Mouse (Mus musculus): ENCODE measurements around the gene Rhoq.

Gene Rhoq

DNA sequence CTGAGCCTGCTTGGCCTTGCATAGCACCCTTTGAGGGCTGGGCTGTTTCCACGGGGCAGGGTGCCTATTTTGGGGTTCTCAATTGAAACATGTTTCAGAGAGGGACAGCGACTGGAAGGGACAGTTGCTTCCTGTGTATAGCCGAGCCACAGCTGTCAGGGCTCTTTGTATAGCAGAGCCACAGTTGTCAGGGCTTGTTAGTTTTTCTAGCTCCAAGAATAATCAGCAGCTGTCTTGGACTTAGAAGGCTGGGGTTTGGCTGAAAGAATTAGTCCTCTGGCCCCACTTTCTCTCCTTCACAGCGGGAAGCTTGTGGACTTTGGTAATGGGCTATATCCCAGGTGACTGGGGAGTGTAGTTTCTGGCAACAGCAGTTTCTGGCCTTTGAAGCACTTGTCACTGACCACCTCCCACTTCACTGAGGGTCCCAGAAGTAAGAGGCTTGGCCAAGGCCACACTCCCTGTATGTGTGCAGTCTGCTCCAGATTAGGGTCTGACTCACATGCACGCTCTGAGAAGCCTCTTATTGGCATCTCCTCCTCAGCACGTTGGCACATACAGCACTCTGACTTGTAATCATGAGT lies 25.8 kb downstream of the Rhoq start:
- no peak for DNase-seq (ENCODE audit: low read depth in 1 of 2, low spot score in 2 of 2)

DNA sequence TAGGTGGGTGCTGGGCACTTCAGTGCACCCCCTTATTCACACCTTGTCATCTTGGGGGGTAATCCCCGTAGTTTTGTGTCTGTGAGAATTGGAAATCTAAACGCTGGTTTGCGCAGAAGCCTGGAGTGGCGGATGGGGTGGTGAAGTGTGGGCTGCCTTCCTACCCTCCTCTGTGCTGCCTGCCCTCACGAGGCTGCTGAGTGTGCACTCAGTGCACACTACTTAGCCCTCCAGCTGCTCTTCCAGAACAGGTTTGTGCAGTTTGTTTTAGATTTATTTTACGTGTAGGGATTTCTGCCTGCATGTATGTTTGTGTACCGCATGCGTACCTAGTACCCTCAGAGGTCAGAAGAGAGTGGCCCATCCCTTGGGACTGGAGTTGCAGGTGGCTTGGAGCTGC lies 28.4 kb downstream of the Rhoq start:
- DNase-seq (ENCODE audit: low read depth in 1 of 2, low spot score in 2 of 2): no peak

GRCm38 (mm10) chr17:86997323-86997722 lies 34.4 kb downstream of the Rhoq start:
- no peak for DNase-seq (ENCODE audit: low read depth in 1 of 2, low spot score in 2 of 2)

DNA sequence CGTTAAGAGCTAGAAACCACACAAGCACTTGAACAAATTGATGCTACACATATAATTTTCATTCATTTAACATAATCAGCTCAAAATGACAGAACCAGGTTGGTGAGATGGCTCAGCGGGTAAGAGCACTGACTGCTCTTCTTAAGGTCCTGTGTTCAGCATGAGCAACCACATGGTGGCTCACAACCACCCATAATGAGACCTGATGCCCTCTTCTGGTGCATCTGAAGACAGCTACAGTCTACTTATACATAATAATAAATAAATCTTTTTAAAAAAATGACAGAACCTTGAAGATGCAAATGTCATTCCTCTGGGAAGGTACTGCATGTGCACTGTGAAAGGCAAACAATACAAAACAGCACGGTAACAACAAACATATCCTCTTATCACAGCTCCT lies 46.1 kb downstream of the Rhoq start:
- DNase-seq (ENCODE audit: low read depth in 1 of 2, low spot score in 2 of 2): no peak

GRCm38 (mm10) chr17:87011301-87012019 lies 48.6 kb downstream of the Rhoq start:
- DNase-seq (ENCODE audit: low read depth in 1 of 2, low spot score in 2 of 2): no peak

- no peak for DNase-seq (ENCODE audit: low read depth in 1 of 2, low spot score in 2 of 2)
These were observed 56.8 kb downstream of the Rhoq start for GRCm38 (mm10) chr17:87019692-87020091.

DNA sequence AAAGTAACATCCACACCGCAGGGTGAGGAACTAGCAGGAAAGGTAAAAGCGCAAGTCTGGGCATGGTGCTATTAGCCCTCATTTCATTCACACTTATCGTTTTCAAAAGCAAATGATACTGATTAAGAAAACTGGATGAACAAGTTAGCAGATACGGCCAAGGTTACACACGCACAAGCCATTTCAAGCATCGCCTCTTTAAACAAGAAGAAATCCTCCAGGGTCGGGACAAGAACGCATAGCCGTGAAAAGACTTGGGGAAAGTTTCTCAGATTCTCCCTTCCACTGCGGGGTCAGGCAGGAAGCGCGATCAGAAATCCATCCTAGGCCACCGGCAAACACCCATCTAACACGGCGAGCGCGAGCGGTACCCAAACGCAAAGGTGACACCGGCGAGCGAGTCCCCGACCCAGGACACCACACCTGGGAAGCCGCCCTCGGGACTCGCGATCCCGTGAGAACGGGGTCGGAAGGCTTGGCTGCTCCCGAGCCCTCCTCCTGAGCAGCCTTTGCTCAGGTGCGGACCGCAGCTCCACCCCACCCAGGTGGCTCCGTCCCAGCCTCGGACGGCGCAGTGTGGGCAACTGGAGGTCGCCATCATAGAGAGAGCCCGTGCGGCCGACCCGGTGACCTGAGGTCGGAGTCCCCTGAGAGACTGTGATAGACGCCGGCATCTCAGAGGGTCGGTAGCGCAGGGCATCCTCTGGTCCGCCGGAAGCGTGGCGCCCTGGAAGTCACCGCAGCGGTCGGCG lies 61.8 kb downstream of the Rhoq start:
- DNase-seq (ENCODE audit: low read depth in 1 of 2, low spot score in 2 of 2): no peak

DNA sequence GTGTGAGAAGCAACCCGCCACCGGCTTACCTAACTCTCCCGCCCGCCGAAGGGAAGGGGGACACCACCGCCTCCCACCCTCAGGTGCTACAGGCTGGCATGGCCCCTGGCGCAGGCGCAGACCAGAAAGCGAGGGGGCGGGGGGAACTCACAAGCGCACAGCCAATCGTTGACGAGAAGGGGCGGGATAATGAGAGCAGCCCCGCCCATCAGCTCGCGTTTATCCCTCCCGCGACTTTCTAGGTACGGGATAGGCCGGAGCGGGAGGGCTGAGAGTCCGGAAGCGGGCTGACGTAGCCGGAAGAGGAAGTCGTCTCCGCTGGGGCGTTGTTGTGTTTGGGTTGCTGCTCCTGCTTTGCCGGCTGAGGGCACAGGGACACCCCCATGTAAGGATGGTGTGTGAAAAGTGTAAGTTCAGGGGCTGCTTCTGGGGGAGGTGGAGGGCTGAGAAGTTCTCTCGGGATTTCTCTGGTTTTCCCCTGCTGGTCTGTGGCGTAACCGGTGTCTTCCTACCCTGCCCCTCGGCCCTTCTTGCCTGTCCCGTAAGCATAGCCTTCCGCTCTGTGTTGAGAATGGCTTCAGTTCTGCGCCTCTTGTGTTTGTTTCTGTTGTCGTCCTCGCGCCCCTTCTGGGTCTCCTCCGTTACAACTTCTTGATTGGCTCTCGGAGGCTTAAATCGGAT lies 62.5 kb downstream of the Rhoq start, which contains the start of the genes Pigf and Cript:
Pigf (minus strand) TSS at position 138 of the 681 bp plus-strand sequence.
Cript (plus strand) TSS at position 282 of the 681 bp plus-strand sequence.
- peak; percentile 94 to 96 for DNase-seq (ENCODE audit: low read depth in 1 of 2, low spot score in 2 of 2)

GRCm38 (mm10) chr17:87036141-87037073 lies 73.5 kb downstream of the Rhoq start:
- no peak for DNase-seq (ENCODE audit: low read depth in 1 of 2, low spot score in 2 of 2)

DNA sequence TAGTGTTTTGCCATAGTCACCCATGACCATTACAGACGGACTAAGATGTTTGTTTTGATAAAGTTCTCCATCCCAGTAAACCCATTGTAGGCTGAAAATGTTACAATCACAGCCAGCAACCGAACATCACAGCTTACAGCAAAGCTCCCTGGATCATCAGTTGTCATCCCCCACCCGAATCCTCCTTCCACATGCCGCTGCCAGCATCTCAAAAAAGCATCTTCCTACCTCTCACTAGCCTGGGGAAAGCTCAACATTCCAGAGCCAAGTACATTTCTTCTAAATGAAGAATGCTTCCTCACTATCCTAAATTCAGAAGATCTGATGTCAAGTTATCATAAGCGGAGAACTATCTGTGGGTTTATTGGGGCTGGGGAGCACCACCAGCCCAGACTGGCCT lies 75.6 kb downstream of the Rhoq start:
- no peak for DNase-seq (ENCODE audit: low read depth in 1 of 2, low spot score in 2 of 2)

DNA sequence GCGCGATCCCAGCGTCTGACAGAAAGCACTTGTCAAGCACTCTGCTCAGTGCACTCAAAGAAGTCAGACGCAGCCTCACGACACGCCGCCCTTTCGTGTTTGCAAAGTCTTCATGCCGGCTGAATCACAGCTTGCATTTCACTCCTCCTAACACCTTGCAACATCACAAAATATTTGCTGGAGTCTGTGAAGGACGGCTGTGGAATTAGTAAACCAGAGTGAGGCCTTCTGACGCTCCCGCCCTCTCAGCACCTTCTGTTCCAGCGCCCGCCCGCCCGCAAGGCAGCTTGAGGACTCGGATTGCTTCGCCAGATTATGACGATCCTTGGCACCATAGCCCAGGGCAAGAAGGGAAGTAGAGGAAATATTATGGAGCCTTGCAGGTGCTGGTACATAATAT lies 78.9 kb downstream of the Rhoq start:
- DNase-seq (ENCODE audit: low read depth in 1 of 2, low spot score in 2 of 2): no peak

GRCm38 (mm10) chr17:87044364-87044763 lies 81.5 kb downstream of the Rhoq start:
- peak; percentile 46 to 78 for DNase-seq (ENCODE audit: low read depth in 1 of 2, low spot score in 2 of 2)

GRCm38 (mm10) chr17:87044796-87045195 lies 81.9 kb downstream of the Rhoq start:
- DNase-seq (ENCODE audit: low read depth in 1 of 2, low spot score in 2 of 2): no peak

Measured in monocyte, adult 2 months (primary cell).